Mouse (Mus musculus) ovary, postnatal 14 days (tissue): ENCODE results near the gene Rassf7.

Experiments
- DNase-seq: peaks from one replicate; pipeline ENCODE4 v3.0.0; 2022; ENCODE audit warnings: low spot score

The Rassf7 gene

DNA sequence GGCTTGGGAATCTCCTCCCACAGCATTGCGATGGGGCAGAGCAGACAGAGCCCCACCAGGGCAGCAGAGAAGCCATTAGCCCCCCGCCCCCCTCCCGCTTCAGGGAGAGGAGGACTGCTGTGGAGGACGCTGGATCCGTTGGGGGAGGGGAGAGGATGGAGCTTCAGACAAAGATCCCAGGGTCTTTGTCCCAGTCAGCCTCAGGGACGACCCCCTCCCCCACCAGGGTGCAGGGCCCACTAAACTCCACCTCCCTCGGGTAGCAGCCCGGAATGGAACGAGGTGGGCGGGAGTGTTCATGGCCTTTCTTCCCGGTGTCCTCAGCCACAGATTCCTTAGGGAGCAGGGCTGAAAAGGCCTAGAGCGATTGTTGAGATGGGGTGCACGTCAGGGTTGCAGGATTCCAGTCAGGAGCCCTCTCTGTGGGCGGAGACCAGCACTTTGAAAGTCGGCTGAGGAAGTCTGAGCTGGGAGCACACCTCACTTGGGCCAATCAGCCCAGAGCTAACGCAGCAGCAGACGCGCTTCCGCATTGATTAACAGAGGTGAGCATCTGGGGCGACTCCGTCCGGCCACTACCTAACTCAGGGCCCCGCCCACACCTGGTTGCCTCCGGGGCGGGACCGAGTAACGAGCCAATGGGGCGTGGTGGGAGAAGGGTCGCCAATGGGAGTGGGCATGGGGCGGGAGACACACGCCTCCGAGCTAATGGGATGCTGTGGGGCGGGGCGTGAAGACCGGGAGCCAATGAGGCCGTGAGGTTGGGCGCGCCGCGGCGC is at the start of gene Rassf7:
Rassf7 (plus strand) TSS at position 760 of the 779 bp plus-strand sequence.
- DNase-seq = peak; percentile 85

DNA sequence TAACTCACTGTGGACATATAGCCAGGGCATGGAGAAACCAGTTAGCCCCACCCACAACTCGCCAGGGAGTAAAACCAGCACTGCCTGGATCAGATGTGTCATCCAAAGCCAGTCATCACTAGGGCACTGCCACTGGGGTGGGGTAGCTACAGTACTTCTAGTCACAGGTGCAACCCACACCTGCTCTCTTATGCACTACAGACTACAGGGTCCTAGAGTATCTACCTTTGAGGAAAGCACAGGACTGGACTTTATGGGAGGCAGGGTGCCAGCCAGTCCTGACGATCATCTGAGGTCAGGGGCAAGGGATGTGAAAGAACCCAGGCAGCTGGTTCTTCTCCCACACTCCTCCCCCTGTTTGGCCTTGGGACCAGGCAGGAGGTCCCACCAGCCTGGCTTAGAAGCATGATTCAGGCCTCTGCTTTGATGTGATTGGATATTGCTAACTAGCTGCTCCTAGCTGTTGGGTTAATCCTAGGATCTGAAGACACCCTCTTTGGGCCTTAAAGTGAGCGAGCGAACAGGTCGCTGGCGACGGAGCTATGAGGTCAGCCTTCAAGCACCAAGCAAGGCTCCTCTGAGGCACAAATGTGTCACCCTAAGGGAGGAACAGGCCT is 47.7 kb upstream of the Rassf7 start:
- DNase-seq = peak; percentile 44

DNA sequence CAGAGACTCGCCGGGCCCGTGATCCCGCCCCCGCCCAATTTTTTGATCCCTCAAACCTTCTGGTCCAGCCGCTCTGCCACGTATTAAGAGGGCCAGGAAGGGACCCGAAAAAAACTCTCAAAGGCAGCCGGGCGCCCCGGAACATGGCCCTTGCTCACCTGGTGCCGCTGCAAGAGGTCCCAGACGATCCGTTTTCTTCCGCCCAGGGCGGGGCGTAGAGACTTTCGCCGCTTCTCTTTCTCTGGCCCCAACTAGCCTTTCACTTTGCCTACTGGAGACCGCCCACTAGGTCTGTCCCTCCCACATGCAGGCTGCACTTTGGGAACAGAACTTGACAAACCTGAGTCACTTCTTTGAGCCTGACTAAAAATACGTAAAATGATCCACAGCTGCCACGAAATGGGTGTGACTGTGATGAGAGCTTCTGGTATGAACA is 47.1 kb upstream of the Rassf7 start:
- peak; percentile 52 for DNase-seq

DNA sequence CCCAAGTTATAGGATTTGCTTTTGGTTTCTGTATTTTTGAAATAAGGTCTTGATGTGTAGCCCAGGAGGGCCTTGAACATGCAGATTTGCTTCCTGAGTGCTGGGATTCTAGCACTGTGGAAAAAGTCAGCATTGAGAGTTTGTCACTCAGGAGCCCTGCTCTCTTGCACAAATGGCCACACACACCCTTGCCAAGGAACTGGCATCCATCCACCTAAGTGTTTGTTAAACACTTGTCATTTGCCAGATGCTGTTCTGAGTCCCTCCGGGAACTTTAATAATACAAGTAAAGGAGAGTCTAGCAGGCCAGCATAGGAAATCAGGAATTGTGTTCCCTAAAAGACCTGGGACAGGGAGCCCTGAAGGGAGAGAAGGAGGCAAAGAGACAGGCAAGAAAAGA is 46.4 kb upstream of the Rassf7 start:
- no peak for DNase-seq

DNA sequence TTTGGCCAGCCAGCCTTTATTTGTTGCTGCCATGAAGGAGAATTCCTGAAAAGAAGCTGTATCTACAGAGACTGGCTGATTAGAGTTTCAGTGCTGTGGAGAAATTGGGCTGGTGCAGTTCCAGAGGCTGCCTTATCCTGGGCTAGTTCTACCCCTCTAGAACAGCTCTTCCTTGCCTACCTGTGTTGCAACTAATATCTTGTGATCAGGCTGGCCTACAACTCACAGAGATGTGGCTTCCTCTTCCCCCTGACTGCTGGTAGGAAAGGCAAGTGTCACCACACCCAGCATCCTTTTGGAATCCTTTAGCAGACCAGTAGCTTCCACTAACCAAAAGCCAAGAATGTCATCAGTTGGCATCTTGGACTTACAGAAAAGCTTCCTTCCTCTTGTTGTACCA is 45.8 kb upstream of the Rassf7 start:
- no peak for DNase-seq

DNA sequence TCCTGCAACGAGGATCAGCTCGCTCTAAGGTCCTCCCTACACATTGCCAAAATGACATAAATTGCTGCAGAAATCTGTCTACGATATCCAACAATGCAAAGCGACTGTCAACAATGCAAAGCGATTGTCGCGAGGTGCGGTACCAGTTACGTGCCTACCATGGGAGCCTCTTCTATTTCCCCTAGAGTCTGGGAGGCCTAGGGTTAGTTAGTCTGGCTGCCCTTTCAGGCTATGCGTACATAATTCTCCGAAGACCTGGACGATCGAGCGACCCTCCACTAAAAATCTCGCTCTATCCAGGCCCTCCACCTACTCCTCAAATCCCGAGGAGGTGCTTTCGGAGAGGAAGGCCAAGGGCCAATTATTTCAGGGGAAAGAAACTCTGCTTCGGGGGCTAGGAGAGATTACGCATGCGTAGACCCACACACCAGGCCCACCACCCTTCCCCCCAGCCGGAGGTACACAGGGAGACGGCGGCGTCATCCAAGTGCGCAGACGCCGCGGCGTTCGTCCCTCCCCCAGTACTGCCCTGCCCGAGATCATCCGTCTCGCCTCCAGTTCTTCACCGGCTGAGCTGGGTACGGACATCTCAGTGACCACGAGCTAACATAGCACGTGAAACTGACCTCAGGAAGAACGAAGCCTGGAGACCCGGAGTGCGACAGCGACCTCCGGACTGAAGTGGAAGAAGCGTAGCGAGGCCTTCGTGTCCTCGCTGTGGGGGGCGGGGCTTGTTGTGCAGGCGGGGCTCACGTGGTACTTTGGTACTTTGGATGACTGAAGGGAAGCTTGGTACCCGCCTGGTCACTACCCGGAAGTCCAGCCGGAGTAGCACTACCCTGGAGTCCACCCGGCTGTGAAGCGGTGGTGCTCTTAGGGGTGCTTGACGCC is 43.3 kb upstream of the Rassf7 start, which contains the start of gene Rnh1:
Rnh1 (minus strand) TSS at position 742 of the 891 bp plus-strand sequence.
- peak; percentile 78 for DNase-seq

DNA sequence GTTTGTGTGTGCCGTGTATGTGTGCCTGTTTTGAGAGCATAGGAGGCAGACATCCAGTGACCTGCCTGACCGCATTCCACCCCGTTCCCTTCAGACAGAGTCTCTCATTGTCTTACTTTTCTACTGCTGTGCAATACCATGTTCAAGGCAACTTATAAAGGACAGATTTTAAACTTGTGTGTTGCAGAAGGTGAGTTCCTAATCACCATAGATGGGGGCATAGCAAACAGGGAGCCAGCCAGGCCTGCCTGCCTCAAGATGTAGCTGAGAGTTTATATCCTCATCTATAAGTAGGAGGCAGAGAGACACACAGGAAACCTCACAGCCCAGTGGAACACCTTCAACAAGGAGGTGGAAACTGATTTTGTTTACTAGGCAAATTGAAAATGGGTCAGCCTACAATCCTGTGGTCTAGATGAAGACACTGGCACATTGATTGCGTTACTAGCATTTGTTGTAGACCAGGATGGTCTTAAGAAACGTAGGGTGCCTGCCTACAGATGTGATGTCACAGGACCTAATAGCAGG is 42.3 kb upstream of the Rassf7 start:
- no peak for DNase-seq

DNA sequence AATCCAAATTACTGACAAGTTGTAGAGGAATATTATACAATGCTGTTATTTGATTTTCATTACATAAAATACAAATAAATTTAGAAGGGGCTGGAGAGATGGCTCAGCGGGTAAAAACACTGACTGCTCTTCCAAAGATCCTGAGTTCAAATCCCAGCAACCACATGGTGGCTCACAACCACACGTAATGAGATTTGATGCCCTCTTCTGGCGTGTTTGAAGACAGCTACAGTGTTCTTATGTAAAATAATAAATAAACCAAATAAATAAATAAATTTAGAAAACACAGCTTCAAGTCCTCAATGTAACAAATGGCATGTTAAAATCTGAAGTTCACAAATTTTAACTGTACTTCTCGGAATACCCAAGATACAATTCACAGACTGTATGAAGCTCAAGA is 40.6 kb upstream of the Rassf7 start:
- DNase-seq = no peak

DNA sequence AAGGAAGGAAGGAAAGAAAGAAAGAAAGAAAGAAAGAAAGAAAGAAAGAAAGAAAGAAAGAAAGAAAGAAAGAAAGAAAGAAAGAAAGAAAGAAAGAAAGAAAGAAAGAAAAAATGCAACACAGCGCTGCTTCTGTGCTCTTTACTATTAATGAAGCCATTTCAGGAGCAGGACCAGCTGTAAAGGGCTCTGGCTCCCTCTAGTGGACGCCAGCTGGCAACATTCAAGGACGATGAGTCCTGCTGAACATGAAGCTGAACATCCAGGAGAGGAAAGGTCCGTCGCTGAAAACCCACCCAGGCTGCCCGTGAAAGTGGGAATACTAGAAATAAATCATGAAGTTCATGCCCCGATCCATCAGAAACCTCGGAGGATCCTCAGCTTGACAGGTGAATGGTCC is 39.5 kb upstream of the Rassf7 start:
- peak; percentile 80 for DNase-seq

DNA sequence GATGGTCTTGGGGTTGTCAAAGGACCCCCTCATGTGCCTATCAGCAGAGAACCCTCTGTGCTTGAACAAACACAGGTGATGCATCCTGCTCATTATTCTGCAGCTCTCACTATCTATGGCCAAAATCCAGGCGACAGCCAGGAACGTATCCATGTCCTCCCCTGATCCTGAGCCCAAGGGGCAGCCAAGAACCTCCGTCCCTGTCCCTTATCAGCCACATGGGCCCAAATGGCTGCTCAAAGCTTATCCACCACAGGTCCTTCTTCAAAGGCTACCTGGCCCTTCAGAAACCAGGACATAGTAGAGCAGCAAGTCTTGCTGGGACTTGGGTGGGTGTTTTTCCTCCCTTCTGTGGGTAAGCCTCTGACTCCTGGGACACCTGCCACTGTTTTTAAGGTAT is 27.5 kb upstream of the Rassf7 start:
- DNase-seq = no peak

DNA sequence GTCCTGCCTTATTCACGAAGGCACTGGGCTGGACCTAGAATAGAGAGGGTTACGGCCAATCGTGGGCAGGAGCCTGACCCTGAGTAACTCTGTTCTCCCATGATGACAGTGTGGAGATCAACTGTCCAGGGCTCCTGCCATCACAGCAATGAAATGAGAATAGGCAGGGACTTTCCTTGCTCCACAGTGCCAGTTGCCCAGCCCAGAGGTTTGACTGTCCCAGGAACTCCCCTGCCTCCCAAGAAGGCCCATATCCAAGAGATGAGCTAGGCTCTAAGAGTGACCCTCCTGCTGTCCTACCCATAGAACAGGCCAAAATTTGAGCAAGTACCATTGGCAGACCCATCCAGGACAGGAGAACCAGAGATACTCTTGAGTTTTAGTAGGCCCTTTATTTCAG is 26.9 kb upstream of the Rassf7 start:
- no peak for DNase-seq

DNA sequence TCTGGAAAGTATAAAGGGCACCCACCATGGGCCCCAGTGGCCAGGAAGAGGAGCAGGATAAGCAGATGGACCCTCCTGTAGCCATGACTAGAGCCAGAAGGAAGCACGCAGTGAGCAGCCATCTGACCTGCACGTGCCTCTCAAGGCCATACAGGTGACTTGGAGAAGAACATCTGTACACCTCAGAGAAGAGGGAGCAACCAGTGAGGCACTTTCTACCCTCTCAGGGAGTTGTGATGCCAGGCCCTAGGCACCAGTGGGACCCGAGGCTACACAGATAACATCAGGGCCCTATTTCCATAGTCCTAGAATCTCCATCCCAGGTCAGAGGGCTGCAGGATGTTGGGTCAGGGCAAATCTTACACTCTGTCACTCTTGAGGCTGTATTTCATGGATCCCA is 25.4 kb upstream of the Rassf7 start:
- DNase-seq = no peak

DNA sequence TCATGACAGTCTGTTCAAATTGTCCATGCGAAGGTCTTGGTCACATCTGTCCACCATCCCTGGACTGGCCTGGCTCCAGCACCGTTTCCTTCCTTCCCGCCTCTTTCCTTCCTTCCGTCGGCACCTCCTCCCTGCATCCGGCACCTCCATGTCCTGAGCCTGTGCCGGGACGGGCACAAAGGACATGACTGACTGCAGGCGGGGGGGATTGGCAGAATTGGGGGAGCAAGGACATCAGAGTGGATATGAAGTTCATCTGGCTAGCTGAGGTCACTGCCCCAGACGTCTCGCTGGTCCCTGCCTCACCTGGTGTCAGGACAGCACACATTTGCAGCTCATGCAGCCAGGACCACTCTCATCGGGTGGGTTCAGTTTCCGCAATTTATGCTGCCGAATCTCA is 24.6 kb upstream of the Rassf7 start:
- no peak for DNase-seq

DNA sequence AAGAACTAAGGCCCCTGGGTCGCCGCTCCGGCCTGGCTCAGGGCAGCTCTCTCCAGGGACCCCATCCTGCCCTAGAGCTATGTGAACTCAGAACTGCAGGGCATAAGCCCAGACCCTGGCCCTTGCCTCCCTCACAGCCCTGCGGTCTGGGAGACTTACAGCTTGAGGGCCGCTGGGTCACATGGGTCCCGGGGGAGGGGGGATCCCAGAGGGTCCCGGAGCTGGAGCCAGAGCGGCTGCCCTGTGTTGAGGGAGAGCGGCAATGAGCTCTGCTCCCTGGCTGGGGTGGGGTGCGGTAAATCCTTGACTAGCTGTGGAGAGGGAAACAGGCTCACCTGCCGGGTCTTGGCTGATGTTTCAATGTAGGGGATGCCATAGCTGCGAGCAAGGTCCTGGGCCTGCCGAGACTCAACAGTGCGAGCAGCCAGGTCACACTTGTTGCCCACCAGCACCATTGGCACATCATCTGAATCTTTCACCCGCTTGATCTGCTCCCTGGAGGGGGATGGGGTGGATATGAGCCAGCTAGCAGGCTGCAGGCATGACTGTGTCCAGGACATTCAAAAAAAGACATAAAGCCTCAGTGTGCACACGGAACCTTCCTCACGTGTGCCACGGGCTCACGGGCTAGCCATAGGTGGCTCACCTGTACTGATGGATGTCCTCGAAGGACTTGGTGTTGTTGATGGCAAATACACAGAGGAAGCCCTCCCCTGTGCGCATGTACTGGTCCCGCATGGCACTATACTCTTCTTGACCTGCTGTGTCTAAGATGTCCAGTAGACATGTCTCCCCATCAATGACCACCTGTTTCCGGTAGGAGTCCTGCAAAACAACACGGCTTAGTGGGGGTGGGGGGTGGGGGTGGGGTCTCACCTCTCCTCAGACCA is 23.6 kb upstream of the Rassf7 start:
- no peak for DNase-seq

DNA sequence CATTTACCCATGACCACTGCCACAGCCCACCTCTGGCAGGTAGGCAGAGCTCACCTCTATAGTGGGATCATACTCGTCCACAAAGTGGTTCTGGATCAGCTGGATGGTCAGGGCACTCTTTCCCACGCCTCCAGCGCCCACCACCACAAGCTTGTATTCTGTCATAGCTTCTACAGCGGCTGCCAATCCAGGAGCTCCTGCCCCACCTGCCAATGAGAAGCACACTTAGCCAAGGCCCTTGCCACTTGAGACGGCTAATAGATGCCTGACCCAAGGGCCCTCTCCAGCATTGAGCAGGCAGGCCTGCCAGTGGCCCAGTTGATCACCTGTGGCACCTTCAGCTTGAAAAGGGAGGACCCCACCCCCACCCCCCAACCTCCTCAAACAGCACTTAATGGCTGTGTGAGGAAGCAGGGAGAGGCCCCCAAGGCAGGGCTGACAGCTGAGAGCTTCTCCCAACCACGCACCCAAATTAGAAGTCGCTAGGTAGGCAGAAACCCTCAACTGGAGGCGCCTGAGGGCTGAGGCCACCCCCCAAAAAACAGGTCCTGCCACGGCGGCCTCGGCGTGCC is 22.8 kb upstream of the Rassf7 start:
- no peak for DNase-seq

DNA sequence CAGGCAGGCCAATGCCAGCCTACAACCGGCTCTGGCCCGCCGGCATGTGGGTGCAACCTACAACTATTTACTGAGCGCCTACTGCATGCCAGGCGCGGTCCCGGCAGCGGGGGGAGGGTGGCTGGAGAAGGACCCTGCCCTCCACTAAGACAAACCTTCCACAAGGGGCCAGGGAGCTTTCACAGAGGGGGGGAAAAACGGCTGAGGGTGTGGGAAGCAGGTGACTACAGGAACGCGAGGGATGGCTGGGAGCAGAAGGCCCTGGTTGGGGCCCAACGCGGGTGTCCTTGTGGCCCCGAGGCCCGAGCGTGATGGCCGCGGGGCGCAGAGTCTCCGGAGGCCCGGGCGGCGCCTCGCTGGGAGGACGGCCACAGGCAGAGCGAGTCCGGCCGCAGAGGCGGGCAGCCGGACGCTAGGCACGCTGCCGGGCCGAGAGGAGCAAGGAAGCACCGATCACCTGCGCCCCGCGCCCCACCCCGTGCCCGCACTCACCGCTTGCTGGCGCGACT is 22.3 kb upstream of the Rassf7 start:
- no peak for DNase-seq

DNA sequence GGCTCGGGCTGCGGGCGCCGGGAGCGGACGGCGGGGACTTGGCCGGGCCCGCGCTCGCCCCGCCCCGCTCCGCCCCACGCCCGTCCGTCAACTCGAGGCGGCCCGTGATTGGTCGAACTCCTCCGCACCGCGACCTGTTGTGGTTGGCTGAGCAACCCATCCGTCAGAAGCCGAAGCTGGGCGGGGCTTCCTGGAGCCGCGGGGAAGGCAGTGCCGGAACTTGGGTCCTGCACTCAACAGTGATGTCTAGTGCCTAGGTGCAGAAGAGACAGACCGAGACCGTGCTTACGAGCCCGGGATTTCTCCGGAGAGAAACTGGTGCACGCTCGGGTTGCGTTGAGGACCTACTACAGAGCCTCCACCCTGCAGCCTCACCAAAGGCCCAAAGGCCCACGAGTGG is 21.7 kb upstream of the Rassf7 start, which contains the start of the genes Hras and Lrrc56:
Hras (minus strand) TSS at position 58 of the 400 bp plus-strand sequence.
Lrrc56 (plus strand) TSS at position 210 of the 400 bp plus-strand sequence.
- DNase-seq = peak; percentile 96

DNA sequence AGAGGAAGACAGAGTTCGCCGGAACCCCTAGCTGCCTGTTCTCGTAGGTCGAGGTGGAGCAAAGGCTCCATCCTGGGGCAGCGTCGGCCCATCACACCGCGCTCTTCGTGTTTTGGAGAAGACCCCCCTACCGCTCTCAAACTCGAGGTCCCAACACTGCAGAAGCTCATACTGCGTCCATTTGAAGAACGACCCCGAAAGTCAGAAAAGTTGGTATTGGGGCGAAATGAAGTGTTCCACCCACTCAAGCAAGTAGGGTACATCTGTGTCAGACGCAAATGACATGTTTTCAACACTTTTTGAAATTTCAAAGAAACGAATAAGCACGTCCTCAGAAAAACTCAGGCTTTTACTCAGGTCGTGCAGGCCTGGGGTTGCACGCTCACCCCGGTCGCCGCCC is 21.3 kb upstream of the Rassf7 start:
- DNase-seq = no peak

DNA sequence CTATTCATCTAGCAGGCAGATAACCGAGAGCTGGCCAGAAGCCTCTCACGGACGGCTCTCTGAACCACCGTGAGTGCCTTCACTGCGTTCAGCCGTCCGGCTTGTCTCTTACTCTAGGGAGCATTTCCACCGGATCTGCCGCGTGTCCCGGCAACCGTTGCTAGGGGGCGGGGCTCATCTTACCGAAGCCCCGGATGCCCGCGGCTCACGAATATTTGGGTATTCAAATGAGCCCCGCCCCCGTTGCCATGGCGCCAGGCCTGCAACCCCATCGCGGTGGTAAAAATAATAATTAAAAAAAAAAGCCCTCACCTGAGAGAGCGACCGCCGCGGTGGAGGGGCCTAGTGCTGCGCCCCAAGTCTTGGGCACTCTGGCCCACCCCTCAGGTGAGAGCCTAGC is 20.8 kb upstream of the Rassf7 start:
- peak; percentile 89 for DNase-seq

DNA sequence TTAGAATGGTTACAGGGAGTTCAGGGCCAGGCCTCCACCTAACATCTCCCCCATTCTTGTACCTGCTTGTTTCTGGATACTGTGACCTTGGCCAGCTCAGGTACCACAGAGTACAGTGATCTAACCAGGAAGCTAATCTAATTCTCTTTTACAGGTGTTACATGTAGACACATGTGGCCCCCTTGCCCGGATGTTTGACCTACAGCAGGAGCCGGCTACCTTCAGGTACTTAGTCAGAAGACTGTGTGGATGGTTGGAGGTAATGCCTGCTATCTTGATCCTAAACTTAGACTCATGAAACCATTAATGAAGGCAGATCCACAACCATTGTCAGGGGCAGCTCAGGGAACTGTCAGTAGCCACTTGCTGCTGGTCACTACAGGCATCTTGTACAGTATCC is 19.9 kb upstream of the Rassf7 start:
- DNase-seq = no peak
